Mouse (Mus musculus): ENCODE measurements around the gene 4930505A04Rik.
"Not testable (repeated sequence)": the region's sequence is repeated elsewhere in the genome, so short reads cannot be mapped to it uniquely, and the experiment has no call there.

Gene 4930505A04Rik

DNA sequence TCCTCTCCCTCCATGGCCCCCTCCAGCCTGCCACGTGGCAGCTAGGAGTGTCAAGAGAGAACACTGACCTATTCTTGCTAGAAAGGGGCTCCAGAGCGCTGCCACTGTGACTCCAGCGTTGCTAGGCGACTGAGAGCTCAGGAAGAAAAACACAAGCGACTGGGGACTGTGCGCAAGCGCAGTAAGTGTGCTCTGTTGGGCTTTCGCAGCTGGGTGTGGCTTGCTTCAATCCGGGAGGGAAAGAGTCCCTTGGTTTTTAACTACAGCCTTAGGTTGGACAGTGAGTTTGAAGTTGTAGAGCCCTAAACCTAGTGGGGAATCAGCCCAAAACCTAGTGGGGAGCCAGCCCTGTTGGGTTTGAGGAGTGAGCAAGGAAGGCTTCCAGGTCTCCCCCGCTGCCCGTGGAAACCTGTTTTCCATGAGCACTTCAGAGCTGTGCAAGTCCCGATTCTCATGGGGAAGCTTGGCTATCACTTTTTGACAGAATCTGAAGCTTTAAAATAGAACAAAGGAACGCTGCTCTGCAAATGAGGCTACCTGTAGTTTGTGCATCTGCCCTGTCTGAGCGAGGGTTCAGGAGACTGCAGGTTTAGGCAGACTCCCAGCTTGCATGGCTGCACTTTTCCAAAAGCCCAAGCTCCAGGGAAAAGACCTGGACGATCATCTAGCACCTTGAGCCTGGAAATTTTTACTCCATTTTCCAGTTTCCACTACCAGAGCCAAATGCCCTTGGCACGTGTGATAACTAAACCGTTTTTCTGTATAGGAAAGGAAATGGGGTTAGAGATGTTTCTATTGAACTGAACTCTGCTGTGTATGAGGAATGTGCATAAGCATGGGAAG, at the start of gene 4930505A04Rik:
TSS of gene 4930505A04Rik (minus strand) at position 77 of the 843 bp plus-strand sequence.
- in situ Hi-C loops (cut with MboI, MseI): no loop called here

- in situ Hi-C loops (cut with MboI, MseI): no loop called here
Measured at GRCm38 (mm10) chr11:30517133-30517532, 45.5 kb upstream of the 4930505A04Rik start.

DNA sequence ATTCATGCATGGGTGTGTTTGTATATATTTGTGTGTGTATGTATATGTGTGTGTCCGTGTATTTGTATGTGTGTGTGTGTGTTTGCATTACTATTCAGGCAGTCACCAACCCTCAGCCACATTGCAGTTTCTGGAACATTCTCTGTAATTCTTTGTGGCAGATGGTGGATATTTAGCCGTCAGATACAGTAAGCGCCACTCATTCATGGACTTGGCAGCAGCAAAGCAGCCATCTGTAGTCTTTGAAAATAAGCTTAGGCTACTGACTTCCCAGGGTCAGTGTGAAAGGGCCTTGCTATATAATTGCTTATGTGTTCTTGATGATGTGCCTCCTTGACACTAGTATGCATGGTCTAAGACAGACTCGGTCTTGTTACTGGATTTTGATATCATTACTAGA, 36.6 kb upstream of the 4930505A04Rik start:
- in situ Hi-C loops (cut with MboI, MseI): no loop called here

DNA sequence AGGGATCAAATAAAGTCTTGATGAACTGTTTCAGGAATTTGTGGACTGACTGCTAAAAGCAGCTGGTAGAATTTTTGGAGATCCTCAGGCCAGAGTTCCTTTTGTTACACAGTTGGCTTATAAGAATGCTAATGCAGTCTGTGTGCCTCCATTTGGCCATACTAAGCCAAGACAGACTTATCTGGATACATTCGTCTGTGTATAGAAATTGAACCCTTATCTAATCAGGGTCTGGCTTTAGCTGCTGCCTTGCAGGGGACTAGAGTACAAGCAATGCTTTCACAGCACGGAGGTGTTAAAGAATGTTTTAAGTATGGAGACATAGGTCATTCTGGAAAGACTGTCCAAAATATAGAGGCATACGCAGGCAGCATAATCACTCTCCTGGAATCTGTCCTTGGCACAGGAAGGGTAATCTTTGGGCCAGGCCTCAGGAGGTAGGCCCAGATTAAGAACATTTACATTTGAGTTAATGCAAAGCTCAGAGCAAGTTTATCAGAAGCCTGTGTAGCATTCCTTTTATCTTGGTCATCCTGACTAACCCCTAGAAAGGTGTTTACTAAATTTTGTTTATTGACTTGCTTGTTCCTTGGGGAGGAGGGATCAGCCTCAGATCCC, 27.2 kb upstream of the 4930505A04Rik start:
- in situ Hi-C loops (cut with MboI, MseI): no loop called here

DNA sequence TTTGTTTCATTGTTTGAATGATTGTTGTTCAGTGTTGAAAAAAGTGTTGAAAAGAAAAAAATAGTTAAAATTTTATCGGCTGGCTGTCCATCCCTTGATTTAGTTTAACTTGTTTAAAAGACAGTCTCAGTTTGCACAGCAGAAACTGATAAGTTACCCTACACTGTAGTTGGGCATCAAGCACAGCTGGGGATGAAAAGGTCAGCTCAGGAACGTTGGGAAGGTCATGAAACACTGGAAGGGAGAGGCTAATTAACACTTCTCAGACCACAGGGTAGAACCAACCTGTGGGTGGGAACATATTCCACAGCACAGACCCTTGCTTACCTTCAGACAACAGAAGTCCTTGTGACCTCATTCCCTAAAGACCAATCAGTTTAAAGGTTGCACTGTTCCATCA, 25.5 kb upstream of the 4930505A04Rik start:
- in situ Hi-C loops (cut with MboI, MseI): no loop called here

DNA sequence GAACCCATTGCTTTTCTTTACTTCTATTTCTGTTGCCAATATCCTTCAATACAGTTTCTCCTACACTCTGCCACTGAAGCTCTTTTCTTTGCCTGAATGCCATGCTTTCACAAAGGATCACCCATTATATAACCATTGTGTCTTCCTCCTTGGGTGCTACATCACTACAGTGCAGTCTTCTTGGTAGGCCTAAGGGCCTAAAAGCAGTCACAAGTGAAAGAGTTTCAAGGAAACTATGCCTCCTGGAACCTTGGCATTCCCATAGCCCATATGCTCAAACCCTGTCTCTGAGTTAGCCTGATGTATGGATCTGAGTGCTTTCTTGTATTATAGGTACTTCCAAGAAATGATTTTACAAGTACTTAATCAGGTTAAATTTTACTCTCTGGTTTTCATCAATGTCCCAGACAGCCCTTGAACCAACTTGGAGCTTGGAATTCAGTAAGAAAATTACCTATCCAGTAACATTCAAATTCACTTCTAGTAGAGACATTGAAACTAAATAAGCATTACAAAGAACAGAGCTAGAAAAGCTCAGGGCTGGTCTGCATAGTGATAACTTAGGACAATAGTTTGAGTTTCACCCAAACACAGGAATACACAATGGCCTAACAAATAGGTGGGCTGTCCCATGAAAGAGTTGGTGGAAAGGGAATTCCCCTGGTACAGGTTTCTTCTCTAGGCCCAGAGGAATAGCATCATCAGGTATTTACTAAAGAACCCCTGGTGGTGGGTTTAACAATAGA, 20.1 kb upstream of the 4930505A04Rik start:
- in situ Hi-C loops (cut with MboI, MseI): no loop called here

DNA sequence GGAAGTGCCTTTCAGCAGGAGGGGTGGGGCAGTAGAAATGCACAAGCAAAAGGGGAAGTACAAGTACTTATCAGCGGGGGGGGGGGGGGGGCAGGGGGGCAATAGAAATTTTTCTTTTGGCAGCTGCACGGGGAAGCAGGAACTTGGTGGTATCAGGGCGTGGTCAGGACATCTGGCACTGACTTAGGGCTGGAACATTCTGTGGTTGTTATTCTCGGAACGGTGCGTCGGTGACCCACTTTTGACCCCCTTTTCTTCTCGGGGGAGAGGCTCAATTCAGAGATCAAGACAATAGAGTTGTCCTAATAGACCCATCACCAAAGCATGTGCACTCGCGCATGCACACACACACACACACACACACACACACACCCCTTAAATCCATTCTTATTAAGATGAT, 16.6 kb upstream of the 4930505A04Rik start:
- in situ Hi-C loops (cut with MboI, MseI): no loop called here

- in situ Hi-C loops (cut with MboI, MseI): no loop called here
Measured at GRCm38 (mm10) chr11:30483286-30483685, 11.7 kb upstream of the 4930505A04Rik start.

DNA sequence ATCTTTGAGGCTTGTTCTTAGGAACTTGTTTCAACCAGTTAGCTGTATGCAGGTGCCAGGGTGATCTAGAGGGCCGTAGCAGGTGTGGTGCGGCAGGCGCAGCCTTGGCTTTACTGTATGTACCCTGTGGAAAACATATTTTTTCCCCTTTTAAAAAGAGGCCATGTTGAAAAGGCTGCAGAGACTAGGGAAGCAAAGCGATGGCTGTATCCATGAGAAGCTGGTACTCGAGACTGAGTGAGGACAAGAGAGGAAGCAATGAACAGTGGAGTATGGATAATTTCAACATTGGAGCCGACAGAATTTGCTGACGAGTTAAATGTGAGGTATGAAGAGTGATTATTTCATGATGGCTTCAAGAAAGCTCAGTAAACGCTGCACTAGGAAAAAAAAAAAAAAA, 440 bp downstream of the 4930505A04Rik start:
- in situ Hi-C loops (cut with MboI, MseI): no loop called here

DNA sequence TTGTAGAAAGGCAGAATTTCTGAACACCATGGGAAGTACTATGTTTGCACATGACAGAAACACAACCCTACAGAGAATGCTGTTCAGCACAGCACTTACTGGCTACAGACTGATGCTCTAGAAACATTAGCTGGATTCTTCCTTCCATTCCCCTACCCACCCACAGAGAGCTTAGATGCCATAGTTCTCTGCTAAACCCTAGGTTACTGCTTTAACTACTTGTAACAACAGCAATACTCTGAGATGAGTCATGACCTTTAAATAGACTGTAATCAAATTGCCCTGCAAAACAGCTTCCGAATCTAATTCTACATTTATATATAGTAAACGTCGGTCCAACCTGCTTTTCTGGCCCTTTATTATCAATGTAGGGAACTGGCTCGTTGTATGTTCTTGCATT, 17.3 kb downstream of the 4930505A04Rik start:
- in situ Hi-C loops (cut with MboI, MseI): no loop called here

GRCm38 (mm10) chr11:30448126-30448525, 23.5 kb downstream of the 4930505A04Rik start:
- in situ Hi-C loops (cut with MboI, MseI): no loop called here

GRCm38 (mm10) chr11:30447561-30447960, 24.1 kb downstream of the 4930505A04Rik start:
- in situ Hi-C loops (cut with MboI, MseI): no loop called here

DNA sequence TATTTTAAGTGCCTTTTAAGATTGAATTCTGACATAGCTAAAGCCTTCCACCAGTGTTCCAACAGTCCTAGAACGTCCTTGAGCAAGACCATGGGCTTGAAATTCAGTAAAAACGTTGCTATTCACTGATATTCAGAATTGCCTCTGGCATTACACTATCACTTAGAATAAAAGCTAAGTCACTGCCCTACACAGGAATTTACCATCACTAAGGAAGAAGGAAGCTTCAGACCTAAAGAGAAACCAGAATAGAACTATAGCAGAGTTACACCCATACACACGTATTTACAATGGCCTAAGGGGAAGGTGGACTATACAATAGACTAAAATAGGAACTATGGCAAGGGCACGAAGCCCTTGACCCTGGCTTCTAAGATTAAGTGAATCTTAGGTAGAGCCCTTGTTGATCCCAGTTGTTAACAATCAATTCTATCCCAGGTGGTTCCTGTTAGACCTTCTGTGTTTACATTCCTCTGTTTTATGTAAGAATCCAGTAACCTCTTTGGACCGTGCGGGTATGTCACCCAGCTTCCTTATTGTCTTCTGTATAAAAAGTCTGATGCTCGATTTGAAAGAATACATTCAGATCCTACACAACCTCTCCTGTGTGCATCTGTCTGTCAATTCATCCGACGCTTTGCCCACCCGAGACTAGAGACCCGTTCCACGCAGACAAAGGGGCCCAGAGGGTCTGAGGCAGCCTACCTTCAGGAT, 27.3 kb downstream of the 4930505A04Rik start:
- in situ Hi-C loops (cut with MboI, MseI): not testable (repeated sequence)

GRCm38 (mm10) chr11:30443746-30444145, 27.9 kb downstream of the 4930505A04Rik start:
- in situ Hi-C loops (cut with MboI, MseI): no loop called here

GRCm38 (mm10) chr11:30433256-30433950, 38.2 kb downstream of the 4930505A04Rik start:
- in situ Hi-C loops (cut with MboI, MseI): no loop called here

- in situ Hi-C loops (cut with MboI, MseI): no loop called here
Measured at GRCm38 (mm10) chr11:30405581-30405980, 66.0 kb downstream of the 4930505A04Rik start.

- in situ Hi-C loops (cut with MboI, MseI): no loop called here
Measured at GRCm38 (mm10) chr11:30404619-30405200, 66.9 kb downstream of the 4930505A04Rik start.

- in situ Hi-C loops (cut with MboI, MseI): no loop called here
Measured at GRCm38 (mm10) chr11:30394351-30394750, 77.3 kb downstream of the 4930505A04Rik start.

GRCm38 (mm10) chr11:30383076-30383475, 88.6 kb downstream of the 4930505A04Rik start:
- in situ Hi-C loops (cut with MboI, MseI): loop anchor here (5.0 kb wide), 1 partner anchor 81 kb away; no protein-coding TSS in a partner anchor
